Mouse (Mus musculus) erythroblast, embryonic 14.5 days (primary cell): ENCODE measurements around the gene Glipr2. TPM values are rescaled to one million over a fixed set of nuclear protein-coding genes. Genes with fewer than 3 reads are reported as not detected.

Experiments used
- H3K27me3 ChIP-seq: 2 replicates; pipeline ENCODE4 v1.6.1; 2012; ENCODE audit warnings: inconsistent platforms; ENCODE audit not compliant: control insufficient read depth
- H3K36me3 ChIP-seq: 2 replicates; pipeline ENCODE4 v1.6.1; 2012; ENCODE audit warnings: mild to moderate bottlenecking, inconsistent platforms; ENCODE audit not compliant: control insufficient read depth
- H3K4me1 ChIP-seq: 2 replicates; pipeline ENCODE4 v1.6.1; 2012; ENCODE audit warnings: inconsistent platforms; ENCODE audit not compliant: control insufficient read depth
- H3K4me3 ChIP-seq: replicated peaks from 2 replicates; pipeline ENCODE3; 2012; ENCODE audit warnings: moderate library complexity, mild to moderate bottlenecking, inconsistent platforms
- H3K9me3 ChIP-seq: 2 replicates; pipeline ENCODE4 v1.6.1; 2012; ENCODE audit warnings: low read length, inconsistent platforms, mixed read lengths; ENCODE audit not compliant: control insufficient read depth
- GATA1 ChIP-seq: IDR thresholded peaks from 2 replicates; pipeline ENCODE4 v1.6.1; 2012; ENCODE audit warnings: low read length, inconsistent platforms, mixed read lengths
- TAL1 ChIP-seq: IDR thresholded peaks from 3 replicates; pipeline ENCODE4 v1.6.1; 2012; ENCODE audit warnings: low read length, inconsistent platforms, mixed read lengths
- polyA plus RNA-seq: library from polyadenylated mRNA; stranded (reverse); fragments of >175 nt; gene quantifications from 2 replicates; pipeline ENCODE4 v1.2.3, GENCODE M21; 2012

Glipr2 gene
- polyA plus RNA-seq, 1 experiment: 3.8 TPM

DNA sequence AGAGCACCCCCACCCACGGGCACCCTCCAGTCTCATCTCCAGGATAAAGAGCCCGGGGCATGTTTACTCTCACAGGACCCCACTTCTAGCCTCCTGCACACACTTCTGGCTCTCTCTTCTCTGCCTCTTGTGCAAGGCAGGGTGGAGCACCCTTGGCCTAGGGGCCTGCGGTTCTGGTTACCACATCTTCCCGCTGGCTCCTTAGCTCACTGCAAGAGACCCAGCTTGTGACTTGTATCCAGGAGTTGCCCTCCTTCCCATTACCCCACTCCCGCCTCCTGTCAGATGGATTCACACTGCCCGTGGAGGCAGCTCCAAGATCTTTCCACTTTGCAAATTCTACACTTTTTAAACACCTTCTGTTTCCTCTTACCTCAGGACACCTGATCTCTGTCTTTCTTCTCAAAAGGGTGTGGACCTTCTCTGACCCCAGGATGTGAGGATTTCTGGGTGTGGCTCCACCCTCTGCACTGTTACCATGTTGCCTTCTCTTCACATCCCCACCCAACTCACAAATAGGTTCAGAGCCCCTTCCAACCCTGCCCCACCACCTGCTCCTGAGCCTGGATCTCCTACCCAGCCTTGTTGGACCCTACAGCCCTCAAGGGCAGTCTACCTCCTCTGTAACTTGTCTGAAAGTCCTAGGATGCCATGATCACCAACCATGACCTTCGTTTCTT lies 8.8 kb downstream of the Glipr2 start:
- no peak overlapping the region for H3K4me3 ChIP-seq
- H3K9me3 ChIP-seq: no peaks in the 10 kb centered on the region
- no peaks in the 10 kb centered on the region for H3K27me3 ChIP-seq
- H3K36me3 ChIP-seq: peaks cover 58% of the 10 kb centered on the region
- peaks cover 85% of the 10 kb centered on the region for H3K4me1 ChIP-seq
- TF ChIP-seq TAL1: no peak
- TF ChIP-seq GATA1: no peak

DNA sequence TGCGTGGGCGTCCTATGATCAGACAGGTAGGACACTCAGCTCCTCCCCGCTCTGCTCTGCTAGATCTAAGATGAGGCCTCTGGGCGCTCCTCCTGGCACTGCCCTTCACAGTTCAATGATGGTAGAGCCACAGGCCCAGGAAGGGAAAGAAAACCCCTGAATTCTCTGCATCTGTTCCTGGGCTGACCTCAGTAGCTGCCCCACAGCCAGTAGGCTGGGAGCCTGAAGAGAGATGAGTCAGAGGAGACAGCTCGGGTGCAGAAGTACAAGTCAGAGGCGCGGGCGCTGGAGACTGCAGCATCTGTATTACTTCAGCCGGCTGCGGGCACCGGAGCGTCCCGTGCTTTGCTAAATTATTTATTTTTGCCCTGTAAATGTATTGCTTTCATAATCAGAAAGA lies 11.4 kb downstream of the Glipr2 start:
- H3K36me3 ChIP-seq: peaks cover 72% of the 10 kb centered on the region
- no peaks in the 10 kb centered on the region for H3K9me3 ChIP-seq
- H3K4me1 ChIP-seq: peaks cover 76% of the 10 kb centered on the region
- no peaks in the 10 kb centered on the region for H3K27me3 ChIP-seq
- no peak overlapping the region for H3K4me3 ChIP-seq
- TF ChIP-seq GATA1: no peak
- TF ChIP-seq TAL1: no peak

DNA sequence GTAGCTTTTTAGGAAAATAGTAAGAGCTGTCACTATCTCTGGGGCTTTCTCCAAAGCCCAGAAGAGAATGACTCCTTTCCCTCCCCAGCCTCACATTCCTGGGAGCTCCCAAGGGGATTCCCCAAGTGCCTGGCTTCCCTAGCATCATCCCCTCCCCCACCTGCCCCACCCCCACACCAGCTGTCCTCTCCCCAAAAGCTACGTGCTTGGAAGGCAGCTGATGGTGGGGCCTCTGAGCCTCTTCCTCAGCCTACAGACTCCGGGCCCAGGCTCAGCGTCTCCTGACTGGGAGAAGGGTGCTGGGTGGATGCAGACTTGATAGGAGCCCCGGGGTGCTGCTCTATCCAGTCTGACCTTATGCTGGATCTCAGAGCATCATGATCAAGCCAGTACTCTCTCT lies 12.2 kb downstream of the Glipr2 start:
- no peaks in the 10 kb centered on the region for H3K9me3 ChIP-seq
- no peak overlapping the region for H3K4me3 ChIP-seq
- peaks cover 79% of the 10 kb centered on the region for H3K36me3 ChIP-seq
- H3K27me3 ChIP-seq: no peaks in the 10 kb centered on the region
- peaks cover 70% of the 10 kb centered on the region for H3K4me1 ChIP-seq
- TF ChIP-seq TAL1 (no peak), GATA1 (no peak)

GRCm38 (mm10) chr4:43970393-43971330 lies 13.5 kb downstream of the Glipr2 start:
- Histone ChIP-seq H3K27me3 (no peaks in the 10 kb centered on the region), H3K36me3 (peaks cover 79% of the 10 kb centered on the region), H3K4me3 (no peak overlapping the region), H3K4me1 (peaks cover 62% of the 10 kb centered on the region), H3K9me3 (no peaks in the 10 kb centered on the region)
- TF ChIP-seq TAL1: no peak
- no peak for TF ChIP-seq GATA1

DNA sequence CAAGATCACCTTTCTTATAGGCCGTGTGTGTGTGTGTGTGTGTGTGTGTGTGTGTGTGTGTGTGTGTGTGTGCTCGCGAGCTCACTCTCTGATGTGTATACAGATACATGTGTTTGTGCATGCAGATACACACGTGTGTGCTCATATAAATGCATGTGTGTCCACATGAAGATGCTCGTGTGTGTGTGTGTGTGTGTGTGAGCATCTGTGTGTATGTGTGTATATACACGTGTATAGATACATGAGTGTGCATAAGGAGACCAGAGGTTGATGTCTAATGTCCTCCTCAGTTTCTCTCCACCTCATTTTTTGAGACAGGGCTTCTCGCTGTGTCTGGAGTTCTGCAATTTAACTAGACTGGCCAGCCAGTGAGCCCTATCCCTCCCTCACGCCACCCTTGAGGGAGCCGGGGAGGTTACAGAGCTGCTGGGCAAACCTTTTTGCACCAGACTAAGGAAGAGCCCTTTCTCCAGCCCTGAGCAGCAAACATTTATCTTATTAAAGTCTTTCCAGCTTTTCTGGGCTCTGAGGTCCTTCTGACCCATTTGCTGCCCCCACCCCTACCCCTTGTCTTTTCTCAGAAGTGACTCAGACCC lies 14.4 kb downstream of the Glipr2 start:
- TF ChIP-seq GATA1 (no peak), TAL1 (no peak)
- Histone ChIP-seq H3K9me3 (no peaks in the 10 kb centered on the region), H3K27me3 (no peaks in the 10 kb centered on the region), H3K4me3 (no peak overlapping the region), H3K36me3 (peaks cover 76% of the 10 kb centered on the region), H3K4me1 (peaks cover 52% of the 10 kb centered on the region)

- TF ChIP-seq TAL1 (no peak), GATA1 (no peak)
- Histone ChIP-seq H3K9me3 (no peaks in the 10 kb centered on the region), H3K27me3 (no peaks in the 10 kb centered on the region), H3K4me3 (no peak overlapping the region), H3K36me3 (peaks cover 73% of the 10 kb centered on the region), H3K4me1 (peaks cover 47% of the 10 kb centered on the region)
These were observed 15.0 kb downstream of the Glipr2 start for GRCm38 (mm10) chr4:43972137-43972591.

DNA sequence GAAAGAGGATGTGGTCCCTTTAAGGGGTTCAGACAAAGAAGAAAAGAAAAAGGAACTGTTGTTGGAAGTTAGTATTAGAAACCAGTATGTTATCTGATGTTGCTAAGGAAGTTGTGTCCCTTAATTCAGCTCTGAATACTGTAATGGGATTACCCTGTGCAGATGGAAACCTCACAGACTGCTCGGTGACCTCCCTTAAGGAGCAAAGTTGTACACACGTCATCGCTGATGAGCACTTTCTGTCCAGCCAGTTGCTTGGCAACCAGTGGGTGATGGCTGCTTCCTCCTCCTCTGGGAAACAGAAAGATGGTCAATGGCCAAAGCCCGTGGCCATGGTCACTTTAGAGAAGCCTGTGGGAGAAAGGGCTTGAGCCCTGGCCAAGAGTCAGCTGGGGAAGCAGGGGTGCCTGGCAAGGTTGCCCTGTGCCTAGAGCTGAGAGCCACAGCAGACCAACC lies 16.4 kb downstream of the Glipr2 start:
- Histone ChIP-seq H3K27me3 (no peaks in the 10 kb centered on the region), H3K36me3 (peaks cover 76% of the 10 kb centered on the region), H3K4me1 (peaks cover 35% of the 10 kb centered on the region), H3K9me3 (no peaks in the 10 kb centered on the region), H3K4me3 (no peak overlapping the region)
- TF ChIP-seq GATA1 (no peak), TAL1 (no peak)

- Histone ChIP-seq H3K36me3 (peaks cover 82% of the 10 kb centered on the region), H3K4me1 (peaks cover 28% of the 10 kb centered on the region)
- TF ChIP-seq GATA1 (no peak), TAL1 (no peak)
These were observed 17.9 kb downstream of the Glipr2 start for GRCm38 (mm10) chr4:43974914-43975616.

More at GRCm38 (mm10) chr4:43974914-43975616, 17.9 kb downstream of the Glipr2 start:
- no peak overlapping the region for H3K4me3 ChIP-seq
- H3K9me3 ChIP-seq: no peaks in the 10 kb centered on the region
- no peaks in the 10 kb centered on the region for H3K27me3 ChIP-seq
